Mouse (Mus musculus): ENCODE results near the gene Gm20604. TPM values are rescaled to one million over a fixed set of nuclear protein-coding genes. Genes with fewer than 3 reads are reported as not detected.

Gm20604 gene
- polyA plus RNA-seq, 1 experiment from 2014 or later, result 19.1 TPM

GRCm38 (mm10) chr12:102772676-102773075, 14.2 kb upstream of the Gm20604 start:
- H3K4me2 ChIP-seq, result no peak overlapping the region
- H3K27me3 ChIP-seq (replicated peaks; ENCODE audit: control insufficient read depth, insufficient read depth, low read length), result no peaks in the 10 kb centered on the region
- WGBS, result 94% methylated on average over 5 of the region's 5 CpGs
- no peak overlapping the region for H3K9ac ChIP-seq (ENCODE audit: low read depth, low read length)
- peaks cover 55% of the 10 kb centered on the region for H3K36me3 ChIP-seq (ENCODE audit: control insufficient read depth, insufficient read depth, low read length)
- H3K4me3 ChIP-seq (ENCODE audit: low read depth, low read length), result no peak overlapping the region
- H3K9me3 ChIP-seq (ENCODE audit: control insufficient read depth, low read length), result no peaks in the 10 kb centered on the region
- no peak overlapping the region for H3K27ac ChIP-seq (ENCODE audit: low read depth, low read length)
- ATAC-seq (replicated peaks; ENCODE audit: low FRiP score), result no peak
- DNase-seq (ENCODE audit: low spot score), result no peak
- no peaks in the 10 kb centered on the region for H3K4me1 ChIP-seq (replicated peaks; ENCODE audit: control insufficient read depth, insufficient read depth, low read length)

- DNase-seq (ENCODE audit: low spot score) (no peak), ATAC-seq (replicated peaks; ENCODE audit: low FRiP score) (no peak)
- no peak overlapping the region for H3K9ac ChIP-seq (ENCODE audit: low read depth, low read length)
- H3K27ac ChIP-seq (ENCODE audit: low read depth, low read length), result no peak overlapping the region
- peaks cover 54% of the 10 kb centered on the region for H3K36me3 ChIP-seq (ENCODE audit: control insufficient read depth, insufficient read depth, low read length)
- H3K4me1 ChIP-seq (replicated peaks; ENCODE audit: control insufficient read depth, insufficient read depth, low read length), result no peaks in the 10 kb centered on the region
- no peaks in the 10 kb centered on the region for H3K9me3 ChIP-seq (ENCODE audit: control insufficient read depth, low read length)
- WGBS, result 94% methylated on average over 8 of the region's 8 CpGs
- H3K27me3 ChIP-seq (replicated peaks; ENCODE audit: control insufficient read depth, insufficient read depth, low read length), result no peaks in the 10 kb centered on the region
- H3K4me3 ChIP-seq (ENCODE audit: low read depth, low read length), result no peak overlapping the region
- no peak overlapping the region for H3K4me2 ChIP-seq
Observed at GRCm38 (mm10) chr12:102771601-102772000, 13.1 kb upstream of the Gm20604 start.

- no peak for ATAC-seq (replicated peaks; ENCODE audit: low FRiP score)
- DNase-seq (ENCODE audit: low spot score), result no peak
- Histone ChIP-seq H3K4me3 (ENCODE audit: low read depth, low read length) (no peak overlapping the region), H3K27ac (ENCODE audit: low read depth, low read length) (no peak overlapping the region), H3K4me2 (no peak overlapping the region), H3K4me1 (replicated peaks; ENCODE audit: control insufficient read depth, insufficient read depth, low read length) (no peaks in the 10 kb centered on the region), H3K9me3 (ENCODE audit: control insufficient read depth, low read length) (no peaks in the 10 kb centered on the region), H3K36me3 (ENCODE audit: control insufficient read depth, insufficient read depth, low read length) (peaks cover 49% of the 10 kb centered on the region), H3K27me3 (replicated peaks; ENCODE audit: control insufficient read depth, insufficient read depth, low read length) (no peaks in the 10 kb centered on the region), H3K9ac (ENCODE audit: low read depth, low read length) (no peak overlapping the region)
- WGBS, result 92% methylated on average over 4 of the region's 4 CpGs
Observed at GRCm38 (mm10) chr12:102769000-102769399, 10.5 kb upstream of the Gm20604 start.

- Histone ChIP-seq H3K4me1 (replicated peaks; ENCODE audit: control insufficient read depth, insufficient read depth, low read length) (0 out of 2 replicates have a peak, but pooled peaks cover 2% of the 10 kb centered on the region), H3K36me3 (ENCODE audit: control insufficient read depth, insufficient read depth, low read length) (peaks cover 18% of the 10 kb centered on the region), H3K27me3 (replicated peaks; ENCODE audit: control insufficient read depth, insufficient read depth, low read length) (no peaks in the 10 kb centered on the region), H3K4me3 (ENCODE audit: low read depth, low read length) (no peak overlapping the region), H3K27ac (ENCODE audit: low read depth, low read length) (no peak overlapping the region), H3K9ac (ENCODE audit: low read depth, low read length) (no peak overlapping the region), H3K4me2 (no peak overlapping the region), H3K9me3 (ENCODE audit: control insufficient read depth, low read length) (no peaks in the 10 kb centered on the region)
- DNase-seq (ENCODE audit: low spot score) (no peak), ATAC-seq (replicated peaks; ENCODE audit: low FRiP score) (no peak)
Observed at GRCm38 (mm10) chr12:102763696-102764095, 5.2 kb upstream of the Gm20604 start.

- Histone ChIP-seq H3K9ac (ENCODE audit: low read depth, low read length) (no peak overlapping the region), H3K4me3 (ENCODE audit: low read depth, low read length) (no peak overlapping the region), H3K27me3 (replicated peaks; ENCODE audit: control insufficient read depth, insufficient read depth, low read length) (no peaks in the 10 kb centered on the region), H3K4me2 (no peak overlapping the region), H3K27ac (ENCODE audit: low read depth, low read length) (no peak overlapping the region), H3K36me3 (ENCODE audit: control insufficient read depth, insufficient read depth, low read length) (peaks cover 9% of the 10 kb centered on the region), H3K9me3 (ENCODE audit: control insufficient read depth, low read length) (no peaks in the 10 kb centered on the region), H3K4me1 (replicated peaks; ENCODE audit: control insufficient read depth, insufficient read depth, low read length) (peaks cover 2% of the 10 kb centered on the region; the same call in 1 of the 2 replicates)
- DNase-seq (ENCODE audit: low spot score), result no peak
- 91% methylated on average over 3 of the region's 3 CpGs for WGBS
- ATAC-seq (replicated peaks; ENCODE audit: low FRiP score), result no peak
Observed at GRCm38 (mm10) chr12:102761668-102762067, 3.2 kb upstream of the Gm20604 start.

- WGBS, result 13% methylated on average over 5 of the region's 5 CpGs
- Histone ChIP-seq H3K4me1 (replicated peaks; ENCODE audit: control insufficient read depth, insufficient read depth, low read length) (peaks cover 2% of the 10 kb centered on the region; the same call in 1 of the 2 replicates), H3K9me3 (ENCODE audit: control insufficient read depth, low read length) (no peaks in the 10 kb centered on the region), H3K27ac (ENCODE audit: low read depth, low read length) (no peak overlapping the region; the same call in 1 of the 2 replicates), H3K9ac (ENCODE audit: low read depth, low read length) (peak overlapping the region; percentile 88), H3K4me2 (peak overlapping the region; percentile 82), H3K27me3 (replicated peaks; ENCODE audit: control insufficient read depth, insufficient read depth, low read length) (no peaks in the 10 kb centered on the region), H3K36me3 (ENCODE audit: control insufficient read depth, insufficient read depth, low read length) (peaks cover 3% of the 10 kb centered on the region; the same call in 1 of the 2 replicates), H3K4me3 (ENCODE audit: low read depth, low read length) (peak overlapping the region; percentile 84)
- ATAC-seq (replicated peaks; ENCODE audit: low FRiP score), result no peak
- no peak for DNase-seq (ENCODE audit: low spot score)
Observed at GRCm38 (mm10) chr12:102758936-102759335, 464 bp upstream of the Gm20604 start.

- Histone ChIP-seq H3K36me3 (ENCODE audit: control insufficient read depth, insufficient read depth, low read length) (no peaks in the 10 kb centered on the region; the same call in 1 of the 2 replicates), H3K9ac (ENCODE audit: low read depth, low read length) (peak within 1 kb of the TSS; percentile 88), H3K4me2 (peak within 1 kb of the TSS; percentile 82), H3K27ac (ENCODE audit: low read depth, low read length) (peak within 1 kb of the TSS; percentile 79), H3K4me1 (replicated peaks; ENCODE audit: control insufficient read depth, insufficient read depth, low read length) (peaks cover 2% of the 10 kb centered on the region; the same call in 1 of the 2 replicates), H3K27me3 (replicated peaks; ENCODE audit: control insufficient read depth, insufficient read depth, low read length) (no peaks in the 10 kb centered on the region), H3K4me3 (ENCODE audit: low read depth, low read length) (peak within 1 kb of the TSS; percentile 84), H3K9me3 (ENCODE audit: control insufficient read depth, low read length) (no peaks in the 10 kb centered on the region)
- ATAC-seq (replicated peaks; ENCODE audit: low FRiP score) (peak; percentile 91), DNase-seq (ENCODE audit: low spot score) (peak; percentile 98)
- under 1% methylated on average over 73 of the region's 73 CpGs for WGBS
Observed at GRCm38 (mm10) chr12:102757689-102758402, 626 bp downstream of the Gm20604 start, which contains the start of the genes Gm28051, Gon7 and Ubr7. TSS of gene Gm28051 (minus strand) at chr12:102757765. TSS of gene Gon7 (minus strand) at chr12:102757803. TSS of gene Ubr7 (plus strand) at chr12:102757967.

GRCm38 (mm10) chr12:102757055-102757688, 1.3 kb downstream of the Gm20604 start:
- peaks cover 2% of the 10 kb centered on the region; the same call in 1 of the 2 replicates for H3K4me1 ChIP-seq (replicated peaks; ENCODE audit: control insufficient read depth, insufficient read depth, low read length)
- DNase-seq (ENCODE audit: low spot score), result peak; percentile 40
- peak overlapping the region; percentile 74 for H3K4me2 ChIP-seq
- H3K27me3 ChIP-seq (replicated peaks; ENCODE audit: control insufficient read depth, insufficient read depth, low read length), result no peaks in the 10 kb centered on the region
- H3K27ac ChIP-seq (ENCODE audit: low read depth, low read length), result peak overlapping the region; percentile 64
- H3K9me3 ChIP-seq (ENCODE audit: control insufficient read depth, low read length), result no peaks in the 10 kb centered on the region
- WGBS, result 1% methylated on average over 46 of the region's 46 CpGs
- no peaks in the 10 kb centered on the region; the same call in 1 of the 2 replicates for H3K36me3 ChIP-seq (ENCODE audit: control insufficient read depth, insufficient read depth, low read length)
- ATAC-seq (replicated peaks; ENCODE audit: low FRiP score), result peak; percentile 81
- H3K9ac ChIP-seq (ENCODE audit: low read depth, low read length), result peak overlapping the region; percentile 66
- H3K4me3 ChIP-seq (ENCODE audit: low read depth, low read length), result peak overlapping the region; percentile 84

All from liver, embryonic 11.5 days (tissue).